Mouse (Mus musculus) spleen, postnatal 10 days (tissue): Measurements from ENCODE around the gene Zfp42.

Experiments
- DNase-seq, 2 experiments: peaks; one replicate each; pipeline ENCODE4 v3.0.0; 2021 to 2022; ENCODE audit warnings: low spot score in 2 of 2

Zfp42 gene

GRCm38 (mm10) chr8:43251653-43252052, 55.1 kb downstream of the Zfp42 start:
- no peak for DNase-seq

- no peak for DNase-seq
These were observed 58.1 kb downstream of the Zfp42 start for GRCm38 (mm10) chr8:43248707-43249106.
